Mouse (Mus musculus) lung, embryonic 16.5 days (tissue): Measurements from ENCODE around the gene Gm20696. TPM values are rescaled to one million over a fixed set of nuclear protein-coding genes. Genes with fewer than 3 reads are reported as not detected.

ENCODE experiments used
- ATAC-seq: fragments of 200-750 bp; cut with Nextera tagmentation; 2 replicates; pipeline ENCODE4 v1.8.0; 2017; ENCODE audit warnings: low read depth, mild to moderate bottlenecking, moderate library complexity
- H3K27ac ChIP-seq: fragments of 300-500 bp; sonication (generic); 2 replicates; pipeline ENCODE4 v1.5.1; 2014; ENCODE audit warnings: mild to moderate bottlenecking, control low read depth, low read length
- H3K27me3 ChIP-seq: fragments of 300-500 bp; sonication (generic); 2 replicates; pipeline ENCODE4 v1.6.1; 2014; ENCODE audit warnings: low read depth, low read length, mixed read lengths; ENCODE audit not compliant: control insufficient read depth, insufficient read depth
- H3K36me3 ChIP-seq: fragments of 300-500 bp; sonication (generic); 2 replicates; pipeline ENCODE4 v1.6.1; 2014; ENCODE audit warnings: low read length; ENCODE audit not compliant: control insufficient read depth, insufficient read depth
- H3K4me1 ChIP-seq: fragments of 300-500 bp; sonication (generic); replicated peaks from 2 replicates; pipeline ENCODE4 v1.6.1; 2014; ENCODE audit warnings: low read length, mixed read lengths; ENCODE audit not compliant: control insufficient read depth, insufficient read depth
- H3K4me2 ChIP-seq: fragments of 300-500 bp; sonication (generic); 2 replicates; pipeline ENCODE4 v1.6.1; 2014; ENCODE audit warnings: low read depth, low read length, control low read depth
- H3K4me3 ChIP-seq: fragments of 300-500 bp; sonication (generic); 2 replicates; pipeline ENCODE4 v1.5.1; 2014; ENCODE audit warnings: mild to moderate bottlenecking, low read length, control low read depth
- H3K9ac ChIP-seq: fragments of 300-500 bp; sonication (generic); 2 replicates; pipeline ENCODE4 v1.6.1; 2014; ENCODE audit warnings: low read length, control low read depth
- H3K9me3 ChIP-seq: fragments of 300-500 bp; sonication (generic); 2 replicates; pipeline ENCODE4 v1.6.1; 2016; ENCODE audit warnings: low read length; ENCODE audit not compliant: control insufficient read depth
- WGBS: fragments of 180-500 bp; shearing (Covaris S2); extraction: QIAGEN DNeasy Blood & Tissue Kit; methylation state at CpG from one replicate; pipeline ENCODE4 v1.1.7; 2014; 5-methylcytosine and 5-hydroxymethylcytosine counted together
- polyA plus RNA-seq: library from polyadenylated mRNA; unstranded; fragments of >200 nt; fragmentation: Nextera tagmentation; extraction: Ambion mirVana; gene quantifications from 2 replicates; pipeline ENCODE4 v1.2.1, GENCODE M21; 2015

Gm20696 gene
- polyA plus RNA-seq, 1 experiment from 2014 or later: 2.3 TPM

DNA sequence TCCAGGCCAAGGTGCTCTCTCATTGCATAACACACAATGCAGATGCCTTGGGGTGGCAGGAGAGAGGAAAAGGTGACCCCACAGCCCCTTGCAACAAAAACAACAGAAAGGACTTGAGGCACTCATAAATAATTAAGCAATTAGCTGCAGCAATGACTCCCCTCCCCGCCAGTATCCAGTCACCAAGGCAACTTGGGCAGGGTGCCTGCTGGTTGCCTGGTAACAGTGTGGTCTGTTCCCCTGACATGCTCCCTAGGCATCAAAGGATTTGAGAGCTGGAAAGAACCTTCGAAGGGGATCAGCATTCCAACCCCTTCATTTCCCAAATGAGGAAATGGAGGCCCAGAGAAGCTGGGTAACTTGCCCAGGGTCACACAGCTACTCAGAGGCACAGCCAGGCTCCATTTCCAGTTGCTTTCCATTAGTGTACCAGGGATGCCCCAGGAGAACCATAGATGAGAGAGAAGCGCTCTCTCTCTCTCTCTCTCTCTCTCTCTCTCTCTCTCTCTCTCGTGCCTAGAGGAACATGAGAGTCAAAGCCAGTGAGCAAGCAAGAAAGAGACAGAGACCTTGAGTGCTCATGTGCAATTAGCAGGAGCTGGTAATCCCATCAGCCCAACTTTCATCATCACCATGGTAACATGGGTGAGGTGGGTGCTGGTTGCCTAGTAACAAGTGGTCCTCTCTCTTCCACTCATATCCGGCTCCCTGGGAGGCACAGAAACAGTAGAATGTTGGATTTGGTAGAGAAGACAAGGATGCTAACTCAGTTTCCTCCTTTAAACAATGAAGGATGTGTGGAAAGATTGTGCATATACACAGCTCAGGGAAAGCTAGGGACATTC is 3.1 kb upstream of the Gm20696 start:
- Histone ChIP-seq H3K4me1 (peaks cover 18% of the 10 kb centered on the region), H3K9me3 (no peaks in the 10 kb centered on the region), H3K27me3 (no peaks in the 10 kb centered on the region), H3K27ac (no peak overlapping the region), H3K4me3 (no peak overlapping the region), H3K4me2 (no peak overlapping the region), H3K36me3 (no peaks in the 10 kb centered on the region), H3K9ac (no peak overlapping the region)
- 49% methylated on average over 5 of the region's 5 CpGs for WGBS
- no peak for ATAC-seq

GRCm38 (mm10) chr6:99667290-99667689 is 693 bp upstream of the Gm20696 start:
- peaks cover 20% of the 10 kb centered on the region for H3K4me1 ChIP-seq
- no peaks in the 10 kb centered on the region for H3K9me3 ChIP-seq
- H3K4me2 ChIP-seq: peak overlapping the region; percentile 89
- no peaks in the 10 kb centered on the region for H3K36me3 ChIP-seq
- H3K27me3 ChIP-seq: no peaks in the 10 kb centered on the region
- peak; percentile 34; the same call in 1 of the 2 replicates for ATAC-seq
- 25% methylated on average over 8 of the region's 8 CpGs for WGBS
- H3K4me3 ChIP-seq: peak overlapping the region; percentile 85
- peak overlapping the region; percentile 25 for H3K9ac ChIP-seq
- peak overlapping the region; percentile 56; the same call in 1 of the 2 replicates for H3K27ac ChIP-seq

GRCm38 (mm10) chr6:99665457-99666317 is 910 bp downstream of the Gm20696 start:
- Histone ChIP-seq H3K27me3 (no peaks in the 10 kb centered on the region), H3K9me3 (no peaks in the 10 kb centered on the region), H3K4me3 (peak overlapping the region; percentile 85), H3K4me1 (peaks cover 23% of the 10 kb centered on the region), H3K4me2 (peak overlapping the region; percentile 89), H3K27ac (peak overlapping the region; percentile 63), H3K36me3 (0 out of 2 replicates have a peak, but pooled peaks cover 2% of the 10 kb centered on the region), H3K9ac (peak overlapping the region; percentile 84)
- WGBS: 18% methylated on average over 16 of the region's 16 CpGs
- no peak for ATAC-seq

DNA sequence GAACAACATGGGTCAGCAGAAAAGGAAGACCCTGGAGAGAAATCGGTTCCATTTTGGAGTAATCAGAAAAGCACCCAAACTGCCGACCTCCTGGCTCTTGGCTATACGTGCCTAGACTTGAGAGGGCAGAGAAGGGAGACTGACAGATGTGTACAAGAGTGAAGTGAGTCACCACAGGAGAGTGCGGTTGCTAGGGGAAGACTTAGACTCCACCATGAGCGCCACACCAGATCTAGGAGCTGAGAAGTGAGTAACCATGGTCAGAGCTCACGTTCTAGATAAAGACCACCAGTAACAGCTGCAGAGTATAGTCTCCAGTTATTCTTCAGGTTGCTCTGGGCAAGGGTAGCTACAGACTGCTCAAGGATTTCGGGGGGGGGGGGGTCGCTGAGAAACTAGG is 3.4 kb downstream of the Gm20696 start:
- H3K9me3 ChIP-seq: no peaks in the 10 kb centered on the region
- WGBS: 69% methylated on average over 8 of the region's 8 CpGs
- no peak for ATAC-seq
- no peak overlapping the region for H3K27ac ChIP-seq
- H3K9ac ChIP-seq: no peak overlapping the region
- 0 out of 2 replicates have a peak, but pooled peaks cover 2% of the 10 kb centered on the region for H3K36me3 ChIP-seq
- peaks cover 28% of the 10 kb centered on the region for H3K4me1 ChIP-seq
- H3K27me3 ChIP-seq: no peaks in the 10 kb centered on the region
- no peak overlapping the region for H3K4me2 ChIP-seq
- no peak overlapping the region for H3K4me3 ChIP-seq

DNA sequence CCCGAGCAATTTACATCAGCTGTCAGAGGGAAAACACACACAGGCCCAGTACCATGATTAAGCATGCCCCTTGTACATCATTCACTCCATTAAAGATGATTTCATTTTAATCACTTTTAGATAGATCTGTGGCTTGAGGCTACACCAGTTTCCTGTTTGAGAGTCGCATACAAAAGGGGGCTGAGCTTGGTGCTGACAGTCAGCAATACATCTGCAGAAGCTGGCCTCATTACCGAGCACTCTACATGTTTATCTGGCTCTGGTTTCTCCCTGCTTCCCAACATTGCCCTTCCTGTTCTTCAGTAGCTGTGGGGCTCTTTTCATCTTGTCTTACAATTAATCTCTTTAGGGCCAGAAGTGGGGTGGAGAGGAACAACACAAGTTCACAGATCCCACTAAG is 6.2 kb downstream of the Gm20696 start:
- Histone ChIP-seq H3K4me3 (no peak overlapping the region), H3K4me1 (peaks cover 20% of the 10 kb centered on the region), H3K27ac (peak overlapping the region; percentile 70), H3K4me2 (no peak overlapping the region), H3K9me3 (no peaks in the 10 kb centered on the region), H3K27me3 (no peaks in the 10 kb centered on the region), H3K36me3 (0 out of 2 replicates have a peak, but pooled peaks cover 2% of the 10 kb centered on the region), H3K9ac (no peak overlapping the region)
- WGBS: 25% methylated on average over 3 of the region's 3 CpGs
- ATAC-seq: peak; percentile 70

DNA sequence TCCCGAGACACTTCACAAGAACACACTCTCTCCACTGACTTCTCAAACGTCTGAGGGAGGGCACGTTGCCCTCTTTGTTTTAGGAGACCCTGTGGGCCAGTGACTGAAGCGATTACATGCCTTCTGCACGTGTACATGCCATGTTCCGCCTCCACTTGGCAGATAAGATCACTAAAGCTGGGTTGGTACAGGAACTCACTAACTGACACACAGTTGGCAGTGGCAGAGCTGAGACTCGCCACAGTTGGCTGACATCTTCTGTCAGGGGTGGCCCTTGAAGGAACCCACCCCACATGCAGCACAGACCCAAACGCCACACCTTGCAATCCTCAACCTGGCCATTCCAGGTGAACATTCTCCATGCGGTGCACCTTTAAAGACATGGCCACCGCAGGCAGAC is 8.0 kb downstream of the Gm20696 start:
- Histone ChIP-seq H3K4me1 (peaks cover 14% of the 10 kb centered on the region), H3K27ac (no peak overlapping the region), H3K36me3 (0 out of 2 replicates have a peak, but pooled peaks cover 2% of the 10 kb centered on the region), H3K9ac (no peak overlapping the region), H3K4me3 (no peak overlapping the region), H3K27me3 (no peaks in the 10 kb centered on the region), H3K4me2 (no peak overlapping the region), H3K9me3 (no peaks in the 10 kb centered on the region)
- WGBS: 70% methylated on average over 10 of the region's 10 CpGs
- ATAC-seq: no peak

DNA sequence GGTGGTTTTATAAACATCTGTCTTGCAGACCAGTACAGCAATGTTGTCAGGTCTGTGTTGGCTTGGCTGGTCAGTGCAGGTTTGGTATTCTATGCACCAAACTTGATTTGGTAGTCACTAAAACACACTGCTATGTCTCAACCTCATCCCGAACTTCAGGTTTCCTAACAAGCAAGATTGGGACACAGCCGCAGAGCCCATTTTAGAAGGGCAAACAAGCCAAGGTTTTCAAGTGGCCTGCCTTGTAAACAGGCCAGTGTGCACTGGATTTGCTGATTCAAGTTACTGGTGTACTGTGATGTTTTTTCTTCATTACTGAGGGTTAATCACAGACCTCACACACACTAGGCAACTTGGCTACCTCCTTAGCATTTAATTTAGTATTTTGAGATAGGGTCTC is 10.5 kb downstream of the Gm20696 start:
- WGBS: 67% methylated on average over 2 of the region's 2 CpGs
- Histone ChIP-seq H3K9ac (no peak overlapping the region), H3K27me3 (no peaks in the 10 kb centered on the region), H3K4me1 (peaks cover 14% of the 10 kb centered on the region), H3K9me3 (no peaks in the 10 kb centered on the region), H3K27ac (no peak overlapping the region), H3K4me3 (no peak overlapping the region), H3K36me3 (no peaks in the 10 kb centered on the region), H3K4me2 (no peak overlapping the region)
- ATAC-seq: no peak

DNA sequence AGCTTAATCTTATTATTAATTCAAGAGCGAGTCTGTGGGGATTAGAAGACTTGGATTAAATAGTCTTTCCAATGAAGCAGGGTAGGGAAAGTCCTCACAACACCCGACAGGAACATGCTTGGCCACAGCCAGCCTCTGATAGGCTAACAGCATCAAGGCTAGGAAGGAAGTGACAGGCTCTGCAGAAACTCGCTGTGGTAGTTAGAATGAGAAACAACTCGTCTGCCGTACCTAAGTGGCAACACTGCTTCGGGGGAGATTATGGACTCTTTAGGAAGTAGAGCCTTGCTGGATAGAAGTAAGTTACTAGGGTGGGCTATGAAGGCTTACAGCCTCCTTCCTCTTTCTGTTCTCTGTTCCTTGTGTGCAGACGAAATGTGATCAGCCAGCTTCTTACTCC is 11.1 kb downstream of the Gm20696 start:
- Histone ChIP-seq H3K9ac (no peak overlapping the region), H3K4me1 (peaks cover 8% of the 10 kb centered on the region), H3K36me3 (no peaks in the 10 kb centered on the region), H3K27ac (no peak overlapping the region), H3K27me3 (no peaks in the 10 kb centered on the region), H3K4me2 (no peak overlapping the region), H3K9me3 (no peaks in the 10 kb centered on the region), H3K4me3 (no peak overlapping the region)
- no peak for ATAC-seq
- 43% methylated on average over 7 of the region's 7 CpGs for WGBS

GRCm38 (mm10) chr6:99654343-99654742 is 12.3 kb downstream of the Gm20696 start:
- no peak overlapping the region for H3K4me2 ChIP-seq
- 0 out of 2 replicates have a peak, but pooled peaks have one; percentile 26 for ATAC-seq
- WGBS: 31% methylated on average over 5 of the region's 5 CpGs
- no peak overlapping the region for H3K9ac ChIP-seq
- H3K4me1 ChIP-seq: peaks cover 4% of the 10 kb centered on the region
- H3K27ac ChIP-seq: no peak overlapping the region
- H3K4me3 ChIP-seq: no peak overlapping the region
- H3K36me3 ChIP-seq: no peaks in the 10 kb centered on the region
- no peaks in the 10 kb centered on the region for H3K27me3 ChIP-seq
- no peaks in the 10 kb centered on the region for H3K9me3 ChIP-seq
